8 mouse cellular contexts compared by ENCODE assay signal in genomic region chr7:140116329-140117054, GRCm38 (mm10). TPM values are rescaled to one million over a fixed set of nuclear protein-coding genes. Genes with fewer than 3 reads are reported as not detected.
DNase-seq lines count a peak whose midpoint lies in the region; ATAC-seq lines count a peak whose summit lies in the region.

Gene Echs1 (minus strand): TSS chr7:140116476.

- peak; percentile 90 for ATAC-seq in megakaryocyte, adult 5-6 weeks (ENCODE audit: poor library complexity, severe bottlenecking)

- DNase-seq in adrenal gland, adult 18-20 months (ENCODE audit: low spot score in 2 of 2), result peak; percentile 86
- peak; percentile 92 for DNase-seq in embryo, embryonic 10.5 days (ENCODE audit: low spot score)
- peak; percentile 85 for DNase-seq in gastrocnemius, postnatal 10 days
- DNase-seq in induced T-regulatory cell, adult 2 months (ENCODE audit: low read depth), result peak; percentile 93
- DNase-seq in left cerebral cortex, adult 8-10 months (ENCODE audit: low spot score in 2 of 2), result peak; percentile 73 to 81
- DNase-seq in right cerebral cortex, postnatal 10 days (ENCODE audit: low spot score in 2 of 2), result peak; percentile 91 to 92
- DNase-seq in urinary bladder, postnatal 14 days (ENCODE audit: low spot score), result peak; percentile 93

RNA-seq across cellular contexts. Expression of gene Echs1, which starts in this region (rescaled TPM):
- 100 to 1,000 TPM; 472 to 511 TPM for total RNA-seq in adrenal gland, adult 18-20 months (2021)
- 10 to 100 TPM; 83.5 to 93.1 TPM for total RNA-seq in gastrocnemius, postnatal 10 days (2021)
- total RNA-seq in left cerebral cortex, adult 8-10 months (2022), result 10 to 100 TPM; 56.9 to 64.5 (median 59.3) TPM
- 72.7 and 97.4 TPM in 2 replicates for total RNA-seq in megakaryocyte, adult 5-6 weeks (2015)
- 71.3 and 87.9 TPM in 2 replicates for total RNA-seq in megakaryocyte, adult 5-6 weeks (2017)

Comparison
In these comparisons a context has a peak if more than half of its experiments do, and no peak if none do; other contexts are left out.
1. Peak in every context shown above with its lines: DNase-seq and ATAC-seq.
2. RNA of gene Echs1 (total RNA-seq): 472 to 511 TPM in adrenal gland, adult 18-20 months; 71.3 to 97.4 TPM in megakaryocyte, adult 5-6 weeks, 83.5 to 93.1 TPM in gastrocnemius, postnatal 10 days and 56.9 to 64.5 TPM in left cerebral cortex, adult 8-10 months; every median in the first group is over 4 times any median in the second.